Mouse (Mus musculus): ENCODE measurements around the gene Zfyve27. TPM values are rescaled to one million over a fixed set of nuclear protein-coding genes. Genes with fewer than 3 reads are reported as not detected.

Zfyve27 gene
- polyA plus RNA-seq, 1 experiment from 2014 or later: 25.1 TPM

DNA sequence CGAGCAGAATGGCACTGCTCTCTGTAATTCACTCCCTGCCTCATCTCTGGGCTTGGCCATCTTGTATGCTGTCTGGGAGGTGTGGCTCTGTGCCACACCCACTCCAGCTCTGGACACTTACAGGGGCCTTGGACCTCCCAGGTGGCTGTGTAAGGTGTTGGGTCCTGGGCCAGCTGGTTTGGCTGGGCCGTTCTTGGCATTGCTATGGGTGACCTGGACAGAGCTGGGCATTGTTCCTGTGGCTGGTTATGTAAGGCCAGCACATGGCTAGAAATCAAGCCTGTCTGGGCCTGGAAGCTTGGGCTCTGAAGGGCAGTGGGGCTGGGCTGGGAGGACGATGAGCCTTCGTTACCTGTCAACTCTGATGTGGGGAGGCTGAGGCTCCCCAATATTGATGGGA lies 40.6 kb downstream of the Zfyve27 start:
- no peak overlapping the region for H3K9ac ChIP-seq (ENCODE audit: low read length)
- H3K27ac ChIP-seq (ENCODE audit: low read length): no peak overlapping the region
- no peaks in the 10 kb centered on the region for H3K9me3 ChIP-seq (replicated peaks; ENCODE audit: control insufficient read depth, low read length)
- peaks cover 6% of the 10 kb centered on the region; the same call in 1 of the 2 replicates for H3K4me1 ChIP-seq (ENCODE audit: control insufficient read depth, insufficient read depth, low read length)
- peaks cover 53% of the 10 kb centered on the region for H3K27me3 ChIP-seq (ENCODE audit: control insufficient read depth, insufficient read depth, low read length)
- H3K4me3 ChIP-seq (ENCODE audit: low read length): no peak overlapping the region
- no peaks in the 10 kb centered on the region for H3K36me3 ChIP-seq (ENCODE audit: control insufficient read depth, insufficient read depth)
- WGBS: 80% methylated on average over 4 of the region's 4 CpGs
- ATAC-seq (replicated peaks; ENCODE audit: extremely low read depth, insufficient read depth, low FRiP score): no peak
- H3K4me2 ChIP-seq (ENCODE audit: low read depth, low read length): no peak overlapping the region

DNA sequence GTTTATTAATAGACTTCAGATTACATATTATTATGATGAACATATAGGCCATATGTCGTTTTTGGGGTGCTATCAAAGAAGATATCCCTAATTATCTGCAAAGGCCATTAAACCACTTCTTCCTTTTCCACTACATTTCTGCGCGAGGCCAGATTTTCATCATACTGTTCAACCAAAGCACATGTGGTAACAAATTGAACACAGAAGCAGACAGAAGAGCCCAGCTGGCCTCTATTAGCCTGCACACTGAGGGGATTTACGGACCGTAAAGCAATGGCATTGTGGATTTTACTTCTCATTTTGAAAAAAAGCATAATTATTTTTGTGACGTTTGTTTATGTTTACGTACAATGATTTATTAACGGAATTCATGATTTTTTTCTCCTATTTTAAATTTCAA lies 41.5 kb downstream of the Zfyve27 start:
- Histone ChIP-seq H3K27me3 (ENCODE audit: control insufficient read depth, insufficient read depth, low read length) (peaks cover 44% of the 10 kb centered on the region), H3K36me3 (ENCODE audit: control insufficient read depth, insufficient read depth) (no peaks in the 10 kb centered on the region), H3K4me1 (ENCODE audit: control insufficient read depth, insufficient read depth, low read length) (peaks cover 6% of the 10 kb centered on the region; the same call in 1 of the 2 replicates), H3K4me2 (ENCODE audit: low read depth, low read length) (no peak overlapping the region), H3K9ac (ENCODE audit: low read length) (no peak overlapping the region), H3K27ac (ENCODE audit: low read length) (no peak overlapping the region), H3K4me3 (ENCODE audit: low read length) (no peak overlapping the region), H3K9me3 (replicated peaks; ENCODE audit: control insufficient read depth, low read length) (no peaks in the 10 kb centered on the region)
- WGBS: 84% methylated on average over 8 of the region's 8 CpGs
- ATAC-seq (replicated peaks; ENCODE audit: extremely low read depth, insufficient read depth, low FRiP score): no peak

DNA sequence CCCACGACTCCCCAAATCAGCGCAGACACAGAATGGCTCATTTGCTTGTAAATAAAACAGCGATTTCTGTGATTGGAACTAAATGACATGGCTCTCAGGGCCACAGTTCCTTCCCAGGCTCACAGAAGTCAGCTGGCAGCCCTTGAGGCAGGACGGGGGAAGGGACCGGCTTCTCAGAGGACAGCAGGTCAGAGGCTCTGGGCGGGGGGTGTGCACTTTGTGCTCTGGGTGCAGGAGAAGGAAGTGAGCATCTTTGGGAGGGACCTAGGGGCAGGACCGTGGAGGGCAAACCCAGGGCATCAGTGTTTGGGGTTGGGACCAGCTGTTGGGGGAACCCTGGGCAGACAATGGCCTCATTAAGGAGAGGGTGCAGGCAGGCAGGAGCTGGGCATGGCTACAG lies 45.7 kb downstream of the Zfyve27 start:
- Histone ChIP-seq H3K36me3 (ENCODE audit: control insufficient read depth, insufficient read depth) (no peaks in the 10 kb centered on the region), H3K27ac (ENCODE audit: low read length) (no peak overlapping the region), H3K9me3 (replicated peaks; ENCODE audit: control insufficient read depth, low read length) (no peaks in the 10 kb centered on the region), H3K27me3 (ENCODE audit: control insufficient read depth, insufficient read depth, low read length) (peaks cover 3% of the 10 kb centered on the region), H3K4me3 (ENCODE audit: low read length) (no peak overlapping the region), H3K4me1 (ENCODE audit: control insufficient read depth, insufficient read depth, low read length) (no peaks in the 10 kb centered on the region; the same call in 1 of the 2 replicates), H3K9ac (ENCODE audit: low read length) (no peak overlapping the region), H3K4me2 (ENCODE audit: low read depth, low read length) (no peak overlapping the region)
- 64% methylated on average over 7 of the region's 7 CpGs for WGBS
- no peak for ATAC-seq (replicated peaks; ENCODE audit: extremely low read depth, insufficient read depth, low FRiP score)

DNA sequence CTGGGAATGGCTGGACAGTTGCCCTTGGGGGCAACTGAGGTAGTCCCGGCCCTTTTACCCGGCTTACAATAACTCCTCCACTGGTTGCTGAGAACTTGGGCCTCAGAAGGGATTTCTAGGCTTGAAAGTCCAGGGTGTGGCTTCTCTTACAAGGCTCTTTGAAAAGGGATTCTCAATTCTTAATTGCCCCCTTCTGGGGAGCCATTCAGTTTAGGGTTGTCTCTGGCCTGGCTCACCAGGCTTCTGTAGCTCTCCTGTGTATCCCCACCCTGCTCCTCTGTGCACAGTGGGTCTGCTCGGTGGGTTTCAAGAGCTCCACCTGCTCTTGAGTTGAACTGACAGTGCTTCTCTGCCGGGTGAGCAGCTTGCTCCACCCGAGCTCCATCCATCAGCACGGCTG lies 46.2 kb downstream of the Zfyve27 start:
- no peak overlapping the region for H3K4me3 ChIP-seq (ENCODE audit: low read length)
- no peaks in the 10 kb centered on the region; the same call in 1 of the 2 replicates for H3K4me1 ChIP-seq (ENCODE audit: control insufficient read depth, insufficient read depth, low read length)
- no peaks in the 10 kb centered on the region for H3K9me3 ChIP-seq (replicated peaks; ENCODE audit: control insufficient read depth, low read length)
- H3K9ac ChIP-seq (ENCODE audit: low read length): no peak overlapping the region
- H3K4me2 ChIP-seq (ENCODE audit: low read depth, low read length): no peak overlapping the region
- 55% methylated on average over 6 of the region's 6 CpGs for WGBS
- no peak for ATAC-seq (replicated peaks; ENCODE audit: extremely low read depth, insufficient read depth, low FRiP score)
- no peaks in the 10 kb centered on the region; the same call in 1 of the 2 replicates for H3K27me3 ChIP-seq (ENCODE audit: control insufficient read depth, insufficient read depth, low read length)
- H3K27ac ChIP-seq (ENCODE audit: low read length): no peak overlapping the region
- H3K36me3 ChIP-seq (ENCODE audit: control insufficient read depth, insufficient read depth): no peaks in the 10 kb centered on the region

DNA sequence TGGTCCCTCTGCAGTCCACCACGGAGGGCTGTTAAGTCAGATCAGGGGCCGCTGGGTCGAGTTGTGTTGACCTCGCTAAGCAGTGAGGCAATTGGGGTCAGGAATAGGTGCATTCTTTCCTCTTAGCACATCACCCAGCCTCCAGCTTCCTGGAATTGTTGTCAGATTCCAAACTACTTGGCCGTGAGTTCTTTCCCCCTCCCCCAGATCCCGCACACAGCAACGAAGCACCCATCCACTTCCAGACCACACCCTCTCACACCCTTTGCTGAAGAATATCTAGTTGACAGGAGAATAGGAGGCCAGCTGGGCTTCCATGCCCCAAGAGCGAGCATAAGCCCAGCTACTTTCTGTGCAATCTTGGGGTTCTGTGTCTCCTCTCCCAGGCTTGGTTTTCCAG lies 48.2 kb downstream of the Zfyve27 start:
- H3K27ac ChIP-seq (ENCODE audit: low read length): no peak overlapping the region
- no peak for ATAC-seq (replicated peaks; ENCODE audit: extremely low read depth, insufficient read depth, low FRiP score)
- H3K27me3 ChIP-seq (ENCODE audit: control insufficient read depth, insufficient read depth, low read length): no peaks in the 10 kb centered on the region
- H3K4me3 ChIP-seq (ENCODE audit: low read length): no peak overlapping the region
- H3K36me3 ChIP-seq (ENCODE audit: control insufficient read depth, insufficient read depth): no peaks in the 10 kb centered on the region
- H3K9ac ChIP-seq (ENCODE audit: low read length): no peak overlapping the region
- no peak overlapping the region for H3K4me2 ChIP-seq (ENCODE audit: low read depth, low read length)
- no peaks in the 10 kb centered on the region; the same call in 1 of the 2 replicates for H3K4me1 ChIP-seq (ENCODE audit: control insufficient read depth, insufficient read depth, low read length)
- WGBS: 16% methylated on average over 8 of the region's 8 CpGs
- no peaks in the 10 kb centered on the region for H3K9me3 ChIP-seq (replicated peaks; ENCODE audit: control insufficient read depth, low read length)

DNA sequence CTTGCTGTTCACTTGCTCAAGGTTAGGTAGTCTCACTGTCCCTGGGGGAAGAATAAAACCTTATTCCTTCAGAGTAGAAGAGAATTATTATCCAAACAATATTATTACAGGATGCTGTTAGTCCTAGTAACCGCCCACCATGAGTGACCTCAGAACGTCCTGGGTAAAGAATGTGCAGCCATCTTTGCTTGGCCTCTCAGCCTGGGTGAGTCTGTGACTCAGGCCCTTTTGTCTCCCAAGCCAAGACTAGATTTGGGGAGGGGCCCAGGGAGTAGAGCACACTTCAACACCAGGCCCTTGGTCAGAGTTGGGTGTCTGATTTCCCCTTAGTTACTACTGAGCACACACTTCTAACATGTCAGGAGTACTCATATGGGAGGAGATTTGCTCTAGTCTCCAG lies 50.9 kb downstream of the Zfyve27 start:
- no peaks in the 10 kb centered on the region; the same call in 1 of the 2 replicates for H3K4me1 ChIP-seq (ENCODE audit: control insufficient read depth, insufficient read depth, low read length)
- no peaks in the 10 kb centered on the region for H3K9me3 ChIP-seq (replicated peaks; ENCODE audit: control insufficient read depth, low read length)
- H3K36me3 ChIP-seq (ENCODE audit: control insufficient read depth, insufficient read depth): no peaks in the 10 kb centered on the region
- H3K27ac ChIP-seq (ENCODE audit: low read length): no peak overlapping the region
- no peak overlapping the region for H3K4me3 ChIP-seq (ENCODE audit: low read length)
- H3K27me3 ChIP-seq (ENCODE audit: control insufficient read depth, insufficient read depth, low read length): no peaks in the 10 kb centered on the region
- no peak overlapping the region for H3K9ac ChIP-seq (ENCODE audit: low read length)
- WGBS: 70% methylated on average over 2 of the region's 2 CpGs
- H3K4me2 ChIP-seq (ENCODE audit: low read depth, low read length): no peak overlapping the region
- ATAC-seq (replicated peaks; ENCODE audit: extremely low read depth, insufficient read depth, low FRiP score): no peak

DNA sequence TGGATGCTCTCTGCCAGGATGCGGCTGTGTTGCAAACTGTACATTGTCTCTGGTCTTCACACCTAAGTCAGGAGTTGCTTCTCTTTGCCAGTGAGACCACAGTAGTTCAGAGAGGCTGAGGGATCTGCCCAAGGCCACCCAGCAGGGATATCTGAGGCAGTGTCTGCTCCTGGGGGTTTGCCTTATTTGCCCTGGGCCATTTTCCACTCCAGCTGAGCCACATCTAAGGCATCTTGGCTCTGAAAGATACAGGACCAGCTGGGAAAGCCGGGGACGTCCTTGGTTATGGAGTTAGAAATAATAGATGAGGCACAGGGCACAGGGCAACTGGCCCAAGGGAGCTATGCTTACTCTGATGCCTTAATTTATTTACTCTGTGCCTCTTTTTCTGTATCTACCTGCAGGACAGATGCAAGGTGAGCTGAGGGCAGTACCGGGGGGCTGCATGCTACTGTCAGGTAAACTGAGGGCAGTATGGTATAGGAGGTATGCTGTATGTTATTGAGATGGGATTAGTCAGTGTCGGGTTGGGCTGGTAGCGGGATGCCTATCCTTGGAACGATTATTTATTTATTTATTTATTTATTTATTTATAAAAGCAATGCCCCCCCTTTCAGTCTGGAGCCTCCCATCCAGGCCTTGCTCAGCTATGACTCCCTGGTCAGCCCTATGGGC lies 53.1 kb downstream of the Zfyve27 start:
- Histone ChIP-seq H3K4me1 (ENCODE audit: control insufficient read depth, insufficient read depth, low read length) (no peaks in the 10 kb centered on the region; the same call in 1 of the 2 replicates), H3K9ac (ENCODE audit: low read length) (no peak overlapping the region), H3K36me3 (ENCODE audit: control insufficient read depth, insufficient read depth) (no peaks in the 10 kb centered on the region), H3K27ac (ENCODE audit: low read length) (no peak overlapping the region), H3K4me2 (ENCODE audit: low read depth, low read length) (no peak overlapping the region), H3K9me3 (replicated peaks; ENCODE audit: control insufficient read depth, low read length) (no peaks in the 10 kb centered on the region), H3K4me3 (ENCODE audit: low read length) (no peak overlapping the region), H3K27me3 (ENCODE audit: control insufficient read depth, insufficient read depth, low read length) (no peaks in the 10 kb centered on the region)
- ATAC-seq (replicated peaks; ENCODE audit: extremely low read depth, insufficient read depth, low FRiP score): no peak
- WGBS: 67% methylated on average over 7 of the region's 7 CpGs

DNA sequence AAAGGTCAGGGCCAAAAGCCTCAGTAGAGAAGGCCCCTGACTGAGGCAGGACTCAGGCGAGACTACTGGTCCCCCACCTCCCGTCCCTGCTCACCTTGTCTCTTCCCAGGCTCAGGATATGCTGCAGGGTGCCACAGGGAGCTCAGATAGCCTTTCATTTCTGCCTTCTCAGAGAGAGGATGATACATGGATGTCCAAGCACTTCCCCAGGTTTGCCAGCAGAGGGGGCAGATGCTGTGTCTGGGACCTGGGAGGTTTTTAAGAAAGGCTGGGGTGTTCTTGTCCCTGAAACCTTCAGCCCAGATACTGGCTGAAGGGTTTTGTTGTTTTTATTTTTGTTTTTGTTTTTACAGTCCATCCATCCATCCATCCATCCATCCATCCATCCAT lies 53.6 kb downstream of the Zfyve27 start:
- no peak for ATAC-seq (replicated peaks; ENCODE audit: extremely low read depth, insufficient read depth, low FRiP score)
- Histone ChIP-seq H3K36me3 (ENCODE audit: control insufficient read depth, insufficient read depth) (no peaks in the 10 kb centered on the region), H3K4me1 (ENCODE audit: control insufficient read depth, insufficient read depth, low read length) (no peaks in the 10 kb centered on the region), H3K27me3 (ENCODE audit: control insufficient read depth, insufficient read depth, low read length) (no peaks in the 10 kb centered on the region), H3K4me3 (ENCODE audit: low read length) (no peak overlapping the region), H3K4me2 (ENCODE audit: low read depth, low read length) (no peak overlapping the region), H3K9me3 (replicated peaks; ENCODE audit: control insufficient read depth, low read length) (no peaks in the 10 kb centered on the region), H3K27ac (ENCODE audit: low read length) (no peak overlapping the region), H3K9ac (ENCODE audit: low read length) (no peak overlapping the region)
- WGBS: 0% methylated on average over 2 of the region's 2 CpGs

DNA sequence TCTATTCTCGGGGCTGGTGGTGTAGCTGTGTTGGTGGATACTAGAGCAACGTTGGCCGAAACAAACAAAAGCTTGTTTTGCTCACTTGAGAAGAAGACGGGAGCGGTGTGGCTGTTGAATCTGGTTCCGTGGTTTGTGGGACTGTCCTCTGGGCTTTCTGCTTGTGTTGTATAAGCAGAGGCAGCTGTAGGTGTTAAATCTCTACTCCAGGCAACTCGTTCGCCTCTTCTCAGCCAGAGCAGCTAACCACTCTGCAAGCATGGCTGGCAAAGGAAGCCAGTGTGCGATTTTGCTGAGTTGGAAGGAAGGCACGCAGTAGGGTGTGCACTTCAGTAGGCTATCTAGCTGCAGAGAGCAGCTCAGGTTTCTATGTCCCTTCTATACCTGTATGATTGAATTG lies 62.7 kb downstream of the Zfyve27 start:
- Histone ChIP-seq H3K4me1 (ENCODE audit: control insufficient read depth, insufficient read depth, low read length) (no peaks in the 10 kb centered on the region), H3K9me3 (replicated peaks; ENCODE audit: control insufficient read depth, low read length) (no peaks in the 10 kb centered on the region), H3K36me3 (ENCODE audit: control insufficient read depth, insufficient read depth) (no peaks in the 10 kb centered on the region), H3K9ac (ENCODE audit: low read length) (no peak overlapping the region), H3K4me2 (ENCODE audit: low read depth, low read length) (no peak overlapping the region), H3K4me3 (ENCODE audit: low read length) (no peak overlapping the region), H3K27ac (ENCODE audit: low read length) (no peak overlapping the region), H3K27me3 (ENCODE audit: control insufficient read depth, insufficient read depth, low read length) (no peaks in the 10 kb centered on the region; the same call in 1 of the 2 replicates)
- ATAC-seq (replicated peaks; ENCODE audit: extremely low read depth, insufficient read depth, low FRiP score): no peak
- 75% methylated on average over 10 of the region's 10 CpGs for WGBS

Measured in heart, embryonic 16.5 days (tissue).